Mouse (Mus musculus): ENCODE measurements at regions not wholly inside any gene's neighbourhood (a gene's known extent, or its start where the extent isn't known, plus 50 kb on each side); places are given as distances from the start of the nearest gene placed in this dataset.

- no peaks in the 10 kb centered on the region for H3K4me1 ChIP-seq
- H3K9me3 ChIP-seq, result peaks cover 19% of the 10 kb centered on the region
Measured at GRCm38 (mm10) chr9:68131263-68131662, 291.1 kb downstream of the Vps13c start.

GRCm38 (mm10) chr9:68135446-68136050, 295.4 kb downstream of the Vps13c start:
- H3K4me3 ChIP-seq (replicated peaks), result no peak overlapping the region
- H3K9me3 ChIP-seq, result peaks cover 6% of the 10 kb centered on the region; the same call in 1 of the 2 replicates
- no peaks in the 10 kb centered on the region for H3K4me1 ChIP-seq
- H3K36me3 ChIP-seq (replicated peaks; ENCODE audit: low read length), result no peaks in the 10 kb centered on the region
- TF ChIP-seq GATA1 (IDR thresholded peaks at IDR 0.05; ENCODE audit: borderline replicate concordance, low read length) (no peak), FLI1 (IDR thresholded peaks at IDR 0.05; ENCODE audit: low read length) (no peak)
- H3K27me3 ChIP-seq (replicated peaks), result no peaks in the 10 kb centered on the region

More at GRCm38 (mm10) chr9:68131263-68131662, 291.1 kb downstream of the Vps13c start:
- no peak for TF ChIP-seq FLI1 (IDR thresholded peaks at IDR 0.05; ENCODE audit: low read length)
- no peak for TF ChIP-seq GATA1 (IDR thresholded peaks at IDR 0.05; ENCODE audit: borderline replicate concordance, low read length)
- Histone ChIP-seq H3K27me3 (replicated peaks) (no peaks in the 10 kb centered on the region), H3K36me3 (replicated peaks; ENCODE audit: low read length) (no peaks in the 10 kb centered on the region), H3K4me3 (replicated peaks) (no peak overlapping the region)

- no peaks in the 10 kb centered on the region for H3K4me1 ChIP-seq
- no peaks in the 10 kb centered on the region for H3K36me3 ChIP-seq (replicated peaks; ENCODE audit: low read length)
- H3K27me3 ChIP-seq (replicated peaks), result no peaks in the 10 kb centered on the region
- peaks cover 12% of the 10 kb centered on the region for H3K9me3 ChIP-seq
- no peak for TF ChIP-seq FLI1 (IDR thresholded peaks at IDR 0.05; ENCODE audit: low read length)
- TF ChIP-seq GATA1 (IDR thresholded peaks at IDR 0.05; ENCODE audit: borderline replicate concordance, low read length), result no peak
- H3K4me3 ChIP-seq (replicated peaks), result no peak overlapping the region
Measured at GRCm38 (mm10) chr9:68162813-68163570, 322.8 kb downstream of the Vps13c start.

GRCm38 (mm10) chr9:68166556-68166955, 326.4 kb downstream of the Vps13c start:
- Histone ChIP-seq H3K4me1 (no peaks in the 10 kb centered on the region), H3K9me3 (peaks cover 16% of the 10 kb centered on the region), H3K27me3 (replicated peaks) (no peaks in the 10 kb centered on the region), H3K36me3 (replicated peaks; ENCODE audit: low read length) (no peaks in the 10 kb centered on the region), H3K4me3 (replicated peaks) (no peak overlapping the region)
- TF ChIP-seq FLI1 (IDR thresholded peaks at IDR 0.05; ENCODE audit: low read length), result no peak
- no peak for TF ChIP-seq GATA1 (IDR thresholded peaks at IDR 0.05; ENCODE audit: borderline replicate concordance, low read length)

GRCm38 (mm10) chr9:68188921-68189320, 348.7 kb downstream of the Vps13c start:
- Histone ChIP-seq H3K4me1 (no peaks in the 10 kb centered on the region), H3K36me3 (replicated peaks; ENCODE audit: low read length) (no peaks in the 10 kb centered on the region), H3K9me3 (peaks cover 14% of the 10 kb centered on the region), H3K4me3 (replicated peaks) (no peak overlapping the region), H3K27me3 (replicated peaks) (no peaks in the 10 kb centered on the region)
- no peak for TF ChIP-seq FLI1 (IDR thresholded peaks at IDR 0.05; ENCODE audit: low read length)
- TF ChIP-seq GATA1 (IDR thresholded peaks at IDR 0.05; ENCODE audit: borderline replicate concordance, low read length), result no peak

- H3K4me1 ChIP-seq, result no peaks in the 10 kb centered on the region
- TF ChIP-seq GATA1 (IDR thresholded peaks at IDR 0.05; ENCODE audit: borderline replicate concordance, low read length) (no peak), FLI1 (IDR thresholded peaks at IDR 0.05; ENCODE audit: low read length) (no peak)
Measured at GRCm38 (mm10) chr9:68199831-68200230, 359.6 kb downstream of the Vps13c start.

GRCm38 (mm10) chr9:68201031-68201430, 360.8 kb downstream of the Vps13c start:
- Histone ChIP-seq H3K4me3 (replicated peaks) (no peak overlapping the region), H3K36me3 (replicated peaks; ENCODE audit: low read length) (no peaks in the 10 kb centered on the region), H3K9me3 (peaks cover 14% of the 10 kb centered on the region), H3K4me1 (no peaks in the 10 kb centered on the region), H3K27me3 (replicated peaks) (no peaks in the 10 kb centered on the region)
- no peak for TF ChIP-seq FLI1 (IDR thresholded peaks at IDR 0.05; ENCODE audit: low read length)
- no peak for TF ChIP-seq GATA1 (IDR thresholded peaks at IDR 0.05; ENCODE audit: borderline replicate concordance, low read length)

More at GRCm38 (mm10) chr9:68199831-68200230, 359.6 kb downstream of the Vps13c start:
- H3K9me3 ChIP-seq, result peaks cover 14% of the 10 kb centered on the region
- no peaks in the 10 kb centered on the region for H3K27me3 ChIP-seq (replicated peaks)
- no peak overlapping the region for H3K4me3 ChIP-seq (replicated peaks)
- H3K36me3 ChIP-seq (replicated peaks; ENCODE audit: low read length), result no peaks in the 10 kb centered on the region

GRCm38 (mm10) chr9:68225694-68226093, 385.5 kb downstream of the Vps13c start:
- Histone ChIP-seq H3K27me3 (replicated peaks) (no peaks in the 10 kb centered on the region), H3K9me3 (peaks cover 24% of the 10 kb centered on the region), H3K4me1 (no peaks in the 10 kb centered on the region), H3K36me3 (replicated peaks; ENCODE audit: low read length) (no peaks in the 10 kb centered on the region), H3K4me3 (replicated peaks) (no peak overlapping the region)
- no peak for TF ChIP-seq FLI1 (IDR thresholded peaks at IDR 0.05; ENCODE audit: low read length)

- no peak overlapping the region for H3K4me3 ChIP-seq (replicated peaks)
- peaks cover 26% of the 10 kb centered on the region for H3K9me3 ChIP-seq
- no peaks in the 10 kb centered on the region for H3K27me3 ChIP-seq (replicated peaks)
- no peak for TF ChIP-seq FLI1 (IDR thresholded peaks at IDR 0.05; ENCODE audit: low read length)
- no peak for TF ChIP-seq GATA1 (IDR thresholded peaks at IDR 0.05; ENCODE audit: borderline replicate concordance, low read length)
- no peaks in the 10 kb centered on the region for H3K36me3 ChIP-seq (replicated peaks; ENCODE audit: low read length)
- H3K4me1 ChIP-seq, result no peaks in the 10 kb centered on the region
Measured at GRCm38 (mm10) chr9:68231131-68231530, 390.9 kb downstream of the Vps13c start.

- H3K36me3 ChIP-seq (replicated peaks; ENCODE audit: low read length), result no peaks in the 10 kb centered on the region
- no peak for TF ChIP-seq FLI1 (IDR thresholded peaks at IDR 0.05; ENCODE audit: low read length)
- no peak for TF ChIP-seq GATA1 (IDR thresholded peaks at IDR 0.05; ENCODE audit: borderline replicate concordance, low read length)
- H3K4me3 ChIP-seq (replicated peaks), result no peak overlapping the region
- H3K4me1 ChIP-seq, result no peaks in the 10 kb centered on the region
- H3K9me3 ChIP-seq, result peaks cover 27% of the 10 kb centered on the region
- H3K27me3 ChIP-seq (replicated peaks), result no peaks in the 10 kb centered on the region
Measured at GRCm38 (mm10) chr9:68234979-68235649, 394.9 kb downstream of the Vps13c start.

All from megakaryocyte, embryonic 14.5 days (primary cell).